Mouse (Mus musculus): ENCODE results near the gene Plek. TPM values are rescaled to one million over a fixed set of nuclear protein-coding genes. Genes with fewer than 3 reads are reported as not detected.

Plek gene
- polyA plus RNA-seq, 1 experiment from 2014 or later, result 5.0 TPM

DNA sequence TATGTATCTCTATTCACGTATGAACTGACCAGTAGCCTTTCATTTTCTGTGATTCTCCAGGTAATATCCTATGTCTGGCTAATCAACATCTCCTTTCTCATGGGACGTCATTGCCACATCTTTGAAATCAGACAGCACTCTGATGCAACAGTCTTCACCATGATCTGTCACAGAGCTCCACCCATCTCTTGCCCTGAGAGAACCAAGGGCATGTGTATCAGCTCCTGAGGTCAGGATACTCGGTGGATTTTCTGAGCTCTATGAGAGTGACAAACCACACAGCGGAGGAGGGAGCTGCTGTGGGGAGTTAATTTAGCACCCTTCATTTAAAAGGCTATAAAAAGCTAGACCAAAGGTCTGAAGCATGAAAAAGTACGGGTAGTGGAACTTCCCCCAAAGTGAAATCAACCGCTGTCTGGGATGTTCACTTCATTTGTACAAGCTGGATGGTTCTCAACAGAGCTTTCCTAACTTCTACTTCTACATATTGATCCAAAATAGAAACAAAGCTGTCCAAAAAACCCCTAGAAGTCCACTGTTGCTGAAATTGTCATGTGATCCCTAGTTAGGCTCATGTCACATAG, 64.3 kb downstream of the Plek start:
- 64% methylated on average over 6 of the region's 6 CpGs for WGBS
- Histone ChIP-seq H3K4me3 (ENCODE audit: low read length) (no peak overlapping the region), H3K36me3 (ENCODE audit: control insufficient read depth, insufficient read depth, low read length) (no peaks in the 10 kb centered on the region), H3K9ac (ENCODE audit: low read length) (no peak overlapping the region), H3K4me2 (ENCODE audit: low read depth, low read length) (no peak overlapping the region), H3K4me1 (replicated peaks; ENCODE audit: control insufficient read depth, insufficient read depth, low read length) (no peaks in the 10 kb centered on the region), H3K27me3 (ENCODE audit: control insufficient read depth, insufficient read depth, low read depth, low read length) (no peaks in the 10 kb centered on the region), H3K9me3 (ENCODE audit: control insufficient read depth, low read length) (no peaks in the 10 kb centered on the region), H3K27ac (ENCODE audit: low read length) (no peak overlapping the region)
- ATAC-seq (ENCODE audit: low read depth), result no peak

DNA sequence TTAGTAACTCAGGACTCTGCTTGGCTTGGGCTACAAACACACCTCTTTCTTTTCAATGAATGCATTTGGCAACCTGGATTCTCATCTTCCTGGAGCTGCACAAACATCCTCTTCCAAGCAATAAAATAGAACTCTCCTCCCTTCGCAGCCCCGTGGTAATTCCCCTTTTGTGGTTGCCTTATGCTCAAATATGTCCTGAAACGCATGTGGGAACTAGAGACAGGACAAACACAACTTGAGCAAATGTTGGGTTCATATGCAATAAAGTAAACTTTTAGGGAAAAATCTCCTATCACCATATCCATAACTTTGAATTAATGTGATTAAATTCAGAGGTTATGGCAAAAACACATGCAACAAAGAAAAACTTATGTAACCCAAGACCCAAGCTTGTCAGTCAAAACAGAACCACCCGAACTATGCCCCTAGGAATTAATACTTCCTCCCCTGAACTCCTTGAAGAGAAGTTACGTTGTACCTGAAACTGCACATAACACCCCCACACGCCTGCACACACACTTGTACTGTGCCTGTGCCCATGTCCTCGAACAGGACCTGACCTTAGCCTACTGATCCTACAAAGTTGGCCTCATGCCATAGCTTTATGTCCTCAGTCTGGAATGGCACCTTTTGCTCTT, 65.5 kb downstream of the Plek start:
- no peak overlapping the region for H3K27ac ChIP-seq (ENCODE audit: low read length)
- no peaks in the 10 kb centered on the region for H3K9me3 ChIP-seq (ENCODE audit: control insufficient read depth, low read length)
- no peak overlapping the region for H3K4me3 ChIP-seq (ENCODE audit: low read length)
- H3K9ac ChIP-seq (ENCODE audit: low read length), result no peak overlapping the region
- H3K4me2 ChIP-seq (ENCODE audit: low read depth, low read length), result no peak overlapping the region
- H3K36me3 ChIP-seq (ENCODE audit: control insufficient read depth, insufficient read depth, low read length), result no peaks in the 10 kb centered on the region
- H3K27me3 ChIP-seq (ENCODE audit: control insufficient read depth, insufficient read depth, low read depth, low read length), result no peaks in the 10 kb centered on the region
- WGBS, result 71% methylated on average over 7 of the region's 7 CpGs
- no peaks in the 10 kb centered on the region for H3K4me1 ChIP-seq (replicated peaks; ENCODE audit: control insufficient read depth, insufficient read depth, low read length)
- no peak for ATAC-seq (ENCODE audit: low read depth)

DNA sequence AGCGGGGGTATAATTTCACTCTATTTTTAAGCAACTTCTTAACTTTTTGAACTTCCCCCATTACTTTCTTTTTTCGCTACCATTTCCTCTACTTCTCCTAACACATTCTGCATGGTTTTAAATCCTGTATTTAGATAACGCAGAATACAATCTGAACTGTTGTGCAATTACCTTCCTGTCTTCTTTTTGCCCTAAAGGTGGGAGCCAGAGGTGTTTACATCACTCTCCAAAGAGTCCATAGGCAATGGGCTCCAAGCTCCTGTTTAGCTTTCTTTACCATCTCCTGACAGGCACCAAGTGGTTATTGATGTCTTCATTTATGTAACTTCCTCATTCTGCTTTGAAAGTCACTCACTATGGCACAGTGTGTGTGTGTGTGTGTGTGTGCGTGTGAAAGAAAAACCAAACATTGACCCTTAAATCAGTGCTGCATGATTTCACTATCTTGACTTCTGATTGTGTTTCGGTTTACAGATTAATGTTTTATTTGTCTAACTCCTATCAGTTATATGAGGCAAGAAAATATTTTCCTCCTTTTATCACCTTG, 73.9 kb downstream of the Plek start:
- Histone ChIP-seq H3K9me3 (ENCODE audit: control insufficient read depth, low read length) (no peaks in the 10 kb centered on the region), H3K9ac (ENCODE audit: low read length) (no peak overlapping the region), H3K27me3 (ENCODE audit: control insufficient read depth, insufficient read depth, low read depth, low read length) (no peaks in the 10 kb centered on the region), H3K4me2 (ENCODE audit: low read depth, low read length) (no peak overlapping the region), H3K36me3 (ENCODE audit: control insufficient read depth, insufficient read depth, low read length) (no peaks in the 10 kb centered on the region), H3K27ac (ENCODE audit: low read length) (no peak overlapping the region), H3K4me1 (replicated peaks; ENCODE audit: control insufficient read depth, insufficient read depth, low read length) (no peaks in the 10 kb centered on the region), H3K4me3 (ENCODE audit: low read length) (no peak overlapping the region)
- ATAC-seq (ENCODE audit: low read depth), result no peak
- WGBS, result 67% methylated on average over 5 of the region's 5 CpGs

DNA sequence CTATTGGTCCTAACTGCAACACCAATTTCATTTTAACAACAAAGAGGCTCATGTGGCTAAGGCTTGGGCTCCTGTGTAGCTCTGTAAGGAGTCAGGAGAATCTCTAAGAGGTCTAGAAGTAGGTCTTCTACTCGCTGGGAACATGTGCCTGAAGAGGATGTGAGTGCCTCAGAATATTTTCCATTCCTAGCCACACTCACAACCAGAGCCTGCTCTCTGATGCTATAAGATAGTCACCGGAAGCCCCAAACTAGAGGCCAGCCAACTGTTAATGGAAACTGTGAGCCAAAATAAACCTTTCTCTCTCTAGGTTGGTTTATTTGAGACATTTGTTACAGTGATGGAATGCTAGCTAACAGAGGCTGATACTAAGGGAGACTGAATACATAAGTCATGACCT, 74.6 kb downstream of the Plek start:
- Histone ChIP-seq H3K36me3 (ENCODE audit: control insufficient read depth, insufficient read depth, low read length) (no peaks in the 10 kb centered on the region), H3K4me2 (ENCODE audit: low read depth, low read length) (no peak overlapping the region), H3K4me3 (ENCODE audit: low read length) (no peak overlapping the region), H3K27ac (ENCODE audit: low read length) (no peak overlapping the region), H3K4me1 (replicated peaks; ENCODE audit: control insufficient read depth, insufficient read depth, low read length) (no peaks in the 10 kb centered on the region), H3K9ac (ENCODE audit: low read length) (no peak overlapping the region), H3K27me3 (ENCODE audit: control insufficient read depth, insufficient read depth, low read depth, low read length) (no peaks in the 10 kb centered on the region), H3K9me3 (ENCODE audit: control insufficient read depth, low read length) (no peaks in the 10 kb centered on the region)
- WGBS, result 58% methylated on average over 2 of the region's 2 CpGs
- ATAC-seq (ENCODE audit: low read depth), result no peak

DNA sequence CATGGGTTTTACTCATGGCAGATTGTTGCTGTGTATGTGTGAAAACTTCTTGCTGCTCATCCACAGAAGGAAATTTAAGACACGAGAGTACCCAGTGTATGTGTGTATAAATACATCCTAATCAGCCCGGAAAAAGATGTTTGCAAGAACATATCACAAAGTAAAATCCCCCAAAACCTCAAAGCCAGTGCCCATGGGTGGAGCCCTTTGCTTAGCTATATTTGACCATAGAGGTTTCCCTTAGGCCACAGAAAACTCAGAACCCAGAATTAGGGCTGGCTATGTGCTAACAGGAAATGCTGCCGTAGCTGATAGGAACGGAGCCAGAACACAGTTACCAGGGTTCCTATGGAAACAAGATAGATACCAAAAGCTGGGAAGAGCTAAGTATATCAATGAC, 75.2 kb downstream of the Plek start:
- 55% methylated on average over 4 of the region's 4 CpGs for WGBS
- Histone ChIP-seq H3K9me3 (ENCODE audit: control insufficient read depth, low read length) (no peaks in the 10 kb centered on the region), H3K4me3 (ENCODE audit: low read length) (no peak overlapping the region), H3K36me3 (ENCODE audit: control insufficient read depth, insufficient read depth, low read length) (no peaks in the 10 kb centered on the region), H3K9ac (ENCODE audit: low read length) (no peak overlapping the region), H3K27ac (ENCODE audit: low read length) (no peak overlapping the region), H3K4me1 (replicated peaks; ENCODE audit: control insufficient read depth, insufficient read depth, low read length) (no peaks in the 10 kb centered on the region), H3K27me3 (ENCODE audit: control insufficient read depth, insufficient read depth, low read depth, low read length) (no peaks in the 10 kb centered on the region), H3K4me2 (ENCODE audit: low read depth, low read length) (no peak overlapping the region)
- no peak for ATAC-seq (ENCODE audit: low read depth)

DNA sequence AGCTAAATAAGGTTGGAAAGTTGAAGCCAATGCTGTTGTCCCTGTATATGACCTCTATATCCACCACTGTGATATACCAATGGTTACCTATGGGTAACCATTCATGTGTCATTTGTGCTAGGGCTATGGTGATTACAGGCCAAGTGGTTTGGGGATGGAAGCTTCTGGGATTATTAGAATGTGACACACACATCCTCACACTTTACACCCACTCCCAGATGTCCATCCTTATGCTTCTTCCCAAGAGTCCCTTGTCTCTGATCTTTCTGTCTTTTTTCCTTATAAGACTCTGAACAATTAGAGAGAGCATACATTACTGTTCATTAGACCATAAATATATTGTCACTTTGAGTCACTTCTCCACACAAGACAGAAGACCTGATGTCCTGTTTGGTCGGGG, 79.1 kb downstream of the Plek start:
- H3K9ac ChIP-seq (ENCODE audit: low read length), result no peak overlapping the region
- no peak overlapping the region for H3K4me2 ChIP-seq (ENCODE audit: low read depth, low read length)
- no peaks in the 10 kb centered on the region for H3K27me3 ChIP-seq (ENCODE audit: control insufficient read depth, insufficient read depth, low read depth, low read length)
- no peak for ATAC-seq (ENCODE audit: low read depth)
- no peak overlapping the region for H3K27ac ChIP-seq (ENCODE audit: low read length)
- no peaks in the 10 kb centered on the region for H3K9me3 ChIP-seq (ENCODE audit: control insufficient read depth, low read length)
- no peaks in the 10 kb centered on the region for H3K4me1 ChIP-seq (replicated peaks; ENCODE audit: control insufficient read depth, insufficient read depth, low read length)
- H3K36me3 ChIP-seq (ENCODE audit: control insufficient read depth, insufficient read depth, low read length), result no peaks in the 10 kb centered on the region
- WGBS, result 70% methylated on average over 1 of the region's 1 CpGs
- no peak overlapping the region for H3K4me3 ChIP-seq (ENCODE audit: low read length)

DNA sequence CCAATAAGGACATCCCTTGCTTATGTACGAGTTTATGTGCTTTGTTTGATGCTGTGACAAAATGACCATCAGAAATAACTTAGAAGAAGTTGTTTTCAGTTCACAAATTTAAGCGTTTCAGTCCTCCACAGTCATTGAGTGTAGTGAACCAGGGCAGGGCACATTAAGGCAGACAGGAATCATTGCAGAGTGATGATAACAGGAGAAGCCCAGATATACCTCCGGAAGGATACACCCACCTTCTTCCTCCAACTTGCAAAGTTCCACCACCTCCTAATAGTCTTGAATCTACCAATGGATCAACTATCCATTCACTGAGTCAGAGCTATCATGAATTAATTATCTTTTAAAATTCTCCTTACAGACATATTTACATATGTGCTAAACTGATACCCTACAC, 80.2 kb downstream of the Plek start:
- ATAC-seq (ENCODE audit: low read depth), result no peak
- H3K4me3 ChIP-seq (ENCODE audit: low read length), result no peak overlapping the region
- no peak overlapping the region for H3K9ac ChIP-seq (ENCODE audit: low read length)
- H3K27me3 ChIP-seq (ENCODE audit: control insufficient read depth, insufficient read depth, low read depth, low read length), result no peaks in the 10 kb centered on the region
- no peaks in the 10 kb centered on the region for H3K9me3 ChIP-seq (ENCODE audit: control insufficient read depth, low read length)
- no peaks in the 10 kb centered on the region for H3K36me3 ChIP-seq (ENCODE audit: control insufficient read depth, insufficient read depth, low read length)
- H3K4me2 ChIP-seq (ENCODE audit: low read depth, low read length), result no peak overlapping the region
- WGBS, result 78% methylated on average over 3 of the region's 3 CpGs
- no peaks in the 10 kb centered on the region for H3K4me1 ChIP-seq (replicated peaks; ENCODE audit: control insufficient read depth, insufficient read depth, low read length)
- H3K27ac ChIP-seq (ENCODE audit: low read length), result no peak overlapping the region

DNA sequence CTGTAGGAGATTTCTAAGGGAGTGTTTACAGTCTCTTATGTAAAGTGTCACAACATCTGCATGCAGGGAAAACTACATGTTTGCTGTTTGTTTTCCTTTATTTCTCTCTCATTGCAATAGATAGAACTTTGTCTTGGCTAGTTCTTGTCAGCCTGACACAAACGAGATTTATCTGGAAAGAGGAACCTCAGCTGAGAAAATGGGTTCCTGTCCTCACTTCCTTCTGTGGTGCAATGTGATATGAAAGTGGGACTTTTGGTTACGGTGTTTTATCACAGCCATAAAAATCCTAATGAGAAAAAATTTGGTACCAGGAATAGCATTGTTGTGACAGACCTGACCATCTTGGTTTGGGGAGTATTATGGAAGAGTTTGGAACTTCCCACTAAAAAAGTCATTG, 82.5 kb downstream of the Plek start:
- ATAC-seq (ENCODE audit: low read depth), result no peak
- Histone ChIP-seq H3K36me3 (ENCODE audit: control insufficient read depth, insufficient read depth, low read length) (no peaks in the 10 kb centered on the region), H3K4me2 (ENCODE audit: low read depth, low read length) (no peak overlapping the region), H3K27ac (ENCODE audit: low read length) (no peak overlapping the region), H3K4me1 (replicated peaks; ENCODE audit: control insufficient read depth, insufficient read depth, low read length) (no peaks in the 10 kb centered on the region), H3K9me3 (ENCODE audit: control insufficient read depth, low read length) (no peaks in the 10 kb centered on the region), H3K4me3 (ENCODE audit: low read length) (no peak overlapping the region), H3K27me3 (ENCODE audit: control insufficient read depth, insufficient read depth, low read depth, low read length) (no peaks in the 10 kb centered on the region), H3K9ac (ENCODE audit: low read length) (no peak overlapping the region)
- 58% methylated on average over 2 of the region's 2 CpGs for WGBS

DNA sequence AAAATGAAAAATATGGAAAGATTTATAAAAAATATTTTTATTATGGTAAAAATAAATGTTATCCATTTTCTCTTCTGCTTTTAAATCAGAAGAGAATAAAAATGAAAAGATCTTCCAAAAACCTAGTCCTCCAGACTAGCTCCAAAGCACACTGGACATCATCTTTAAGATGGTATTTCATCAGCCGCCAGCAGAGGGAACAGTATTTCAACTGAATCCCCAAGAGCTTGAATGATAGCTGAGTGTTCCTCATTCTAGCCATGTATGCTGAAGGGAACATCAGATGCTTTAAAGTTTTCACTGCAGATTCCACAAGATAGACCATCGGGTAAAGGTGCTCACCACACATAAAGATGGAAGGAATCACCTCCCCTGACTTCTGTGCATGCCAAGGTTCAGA, 84.4 kb downstream of the Plek start:
- H3K4me1 ChIP-seq (replicated peaks; ENCODE audit: control insufficient read depth, insufficient read depth, low read length), result no peaks in the 10 kb centered on the region
- H3K27ac ChIP-seq (ENCODE audit: low read length), result no peak overlapping the region
- no peaks in the 10 kb centered on the region for H3K27me3 ChIP-seq (ENCODE audit: control insufficient read depth, insufficient read depth, low read depth, low read length)
- H3K36me3 ChIP-seq (ENCODE audit: control insufficient read depth, insufficient read depth, low read length), result no peaks in the 10 kb centered on the region
- no peak overlapping the region for H3K9ac ChIP-seq (ENCODE audit: low read length)
- 30% methylated on average over 2 of the region's 2 CpGs for WGBS
- ATAC-seq (ENCODE audit: low read depth), result no peak
- no peak overlapping the region for H3K4me2 ChIP-seq (ENCODE audit: low read depth, low read length)
- H3K9me3 ChIP-seq (ENCODE audit: control insufficient read depth, low read length), result no peaks in the 10 kb centered on the region
- no peak overlapping the region for H3K4me3 ChIP-seq (ENCODE audit: low read length)

Measured in lung, embryonic 16.5 days (tissue).